Mouse (Mus musculus): ENCODE measurements around the gene Tmem86a.

Tmem86a gene

DNA sequence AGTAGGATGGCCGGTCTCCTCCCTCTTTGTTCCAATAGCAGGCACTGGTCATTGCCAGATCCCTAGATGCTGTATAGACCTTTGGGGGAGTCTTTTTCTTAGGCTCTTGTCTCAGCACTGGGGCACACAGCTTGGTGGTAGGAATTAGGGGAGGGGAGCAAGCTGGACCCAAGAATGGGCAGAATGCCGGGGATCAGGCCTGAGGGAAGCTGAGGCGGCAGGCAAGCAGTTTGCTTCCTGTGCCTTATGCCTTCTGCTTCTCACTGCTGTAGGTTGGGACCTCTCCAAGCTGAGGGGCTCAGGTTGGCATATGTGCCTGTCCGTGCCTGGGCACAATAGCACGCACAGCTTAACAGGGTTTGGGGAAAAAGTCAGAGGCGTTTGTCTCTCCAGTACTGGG is 25.8 kb downstream of the Tmem86a start:
- no peak for DNase-seq (ENCODE audit: low spot score in 2 of 2)

GRCm38 (mm10) chr7:47076729-47077128 is 26.3 kb downstream of the Tmem86a start:
- DNase-seq (ENCODE audit: low spot score in 2 of 2): no peak

- DNase-seq (ENCODE audit: low spot score in 2 of 2): peak in 1 of 2 experiments; percentile 74
These were observed 27.1 kb downstream of the Tmem86a start for GRCm38 (mm10) chr7:47077451-47077850.

GRCm38 (mm10) chr7:47080868-47081267 is 30.5 kb downstream of the Tmem86a start:
- DNase-seq (ENCODE audit: low spot score in 2 of 2): no peak

- DNase-seq (ENCODE audit: low spot score in 2 of 2): peak; percentile 33 to 73
These were observed 30.9 kb downstream of the Tmem86a start for GRCm38 (mm10) chr7:47081277-47081676.

DNA sequence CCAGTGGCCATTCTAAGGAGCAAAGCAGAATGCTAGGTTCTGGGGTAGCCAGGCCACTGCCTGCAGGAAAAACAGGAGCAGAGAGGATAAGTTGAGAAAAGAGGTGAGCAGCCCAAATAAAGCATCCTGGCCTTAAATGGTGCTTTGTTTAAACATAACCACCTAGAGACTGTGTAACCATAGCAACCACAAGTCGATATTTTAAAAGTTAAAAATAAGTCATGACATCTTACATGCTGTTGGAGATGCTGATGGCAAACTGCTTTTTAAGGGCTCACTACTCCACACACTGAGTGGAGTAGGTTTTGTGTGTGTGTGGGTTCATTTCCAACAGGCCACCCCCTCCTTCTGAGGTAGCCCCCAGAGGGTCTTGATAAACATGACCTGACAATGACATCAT is 34.7 kb downstream of the Tmem86a start:
- DNase-seq (ENCODE audit: low spot score in 2 of 2): no peak

GRCm38 (mm10) chr7:47093935-47094334 is 43.5 kb downstream of the Tmem86a start:
- no peak for DNase-seq (ENCODE audit: low spot score in 2 of 2)

DNA sequence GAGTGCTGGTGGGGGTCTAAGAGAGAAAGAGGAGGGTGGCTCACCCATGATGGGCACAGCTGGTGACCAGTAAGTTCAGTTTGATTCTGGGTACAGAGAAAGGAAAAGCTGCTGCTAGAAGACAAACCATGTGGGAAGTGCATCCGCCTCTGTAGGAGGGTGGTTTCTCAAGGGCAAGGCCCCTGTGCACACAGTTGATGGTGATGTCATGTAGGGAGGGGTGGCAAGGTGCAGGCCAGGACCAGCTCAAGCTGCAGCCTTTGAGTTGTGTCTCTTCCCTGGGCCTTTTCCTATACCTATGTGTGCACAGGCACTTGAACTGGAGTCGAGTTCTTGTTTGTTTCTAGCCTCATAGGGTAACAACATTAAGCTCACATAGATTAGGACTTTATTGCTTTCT is 44.6 kb downstream of the Tmem86a start:
- DNase-seq (ENCODE audit: low spot score in 2 of 2): no peak

DNA sequence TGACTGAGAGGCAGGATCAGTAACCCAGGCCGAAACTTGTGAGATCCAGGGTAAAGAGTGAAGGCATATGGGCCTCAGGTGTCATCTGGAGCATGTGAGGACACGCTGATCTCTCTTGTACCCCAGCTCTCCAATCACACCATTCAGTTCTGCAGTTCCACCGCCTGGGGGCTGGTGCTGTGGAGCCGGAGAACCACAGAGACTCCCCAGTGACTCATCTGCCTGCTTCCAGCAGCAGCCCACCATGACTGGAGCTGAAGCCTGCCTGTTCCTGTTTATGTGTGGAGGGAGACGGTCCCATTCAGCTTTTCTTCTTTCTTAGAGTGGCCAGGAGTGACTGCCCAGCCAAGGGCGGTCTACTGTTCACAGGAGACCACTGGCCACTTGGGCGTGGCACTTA is 47.6 kb downstream of the Tmem86a start:
- no peak for DNase-seq (ENCODE audit: low spot score in 2 of 2)

DNA sequence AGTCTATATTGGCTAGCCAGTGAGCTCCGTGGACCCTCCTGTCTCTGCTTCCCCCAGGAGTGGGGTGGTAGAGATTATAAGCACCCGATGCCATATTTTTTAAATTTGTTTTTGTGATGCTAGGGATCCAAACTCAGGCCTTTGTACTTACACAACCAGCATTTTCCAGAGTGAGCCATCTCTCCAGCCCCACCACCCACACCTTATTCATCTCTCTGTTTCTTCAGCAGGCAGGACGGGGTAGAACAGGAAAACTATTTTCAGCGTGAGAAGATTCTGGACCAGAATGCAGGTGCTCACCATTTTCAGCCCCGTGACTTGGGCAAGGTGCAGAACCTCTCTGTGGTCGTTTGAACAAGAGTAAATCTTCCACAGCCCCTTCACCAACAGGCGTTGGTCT is 48.9 kb downstream of the Tmem86a start:
- DNase-seq (ENCODE audit: low spot score in 2 of 2): no peak

GRCm38 (mm10) chr7:47100615-47101014 is 50.2 kb downstream of the Tmem86a start:
- no peak for DNase-seq (ENCODE audit: low spot score in 2 of 2)

DNA sequence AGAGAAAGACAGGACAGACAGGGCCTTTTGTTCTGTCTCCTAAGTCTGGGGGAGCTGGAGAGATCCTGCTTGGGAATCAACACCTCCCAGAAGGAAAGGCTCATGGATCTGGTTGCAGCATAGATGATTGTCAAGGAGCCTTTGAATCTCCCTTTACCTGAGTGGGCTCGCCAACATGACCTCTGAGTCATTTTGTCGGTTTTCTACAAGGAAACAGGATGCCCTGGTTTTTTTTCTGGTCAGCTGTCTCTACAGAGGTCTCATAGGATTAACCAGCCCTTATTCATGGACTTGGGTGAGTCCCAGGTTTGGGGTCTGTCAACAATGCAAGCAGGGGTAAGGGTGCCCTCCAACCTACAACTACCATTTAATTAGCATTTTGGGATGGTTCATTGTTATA is 52.6 kb downstream of the Tmem86a start:
- no peak for DNase-seq (ENCODE audit: low spot score in 2 of 2)

DNA sequence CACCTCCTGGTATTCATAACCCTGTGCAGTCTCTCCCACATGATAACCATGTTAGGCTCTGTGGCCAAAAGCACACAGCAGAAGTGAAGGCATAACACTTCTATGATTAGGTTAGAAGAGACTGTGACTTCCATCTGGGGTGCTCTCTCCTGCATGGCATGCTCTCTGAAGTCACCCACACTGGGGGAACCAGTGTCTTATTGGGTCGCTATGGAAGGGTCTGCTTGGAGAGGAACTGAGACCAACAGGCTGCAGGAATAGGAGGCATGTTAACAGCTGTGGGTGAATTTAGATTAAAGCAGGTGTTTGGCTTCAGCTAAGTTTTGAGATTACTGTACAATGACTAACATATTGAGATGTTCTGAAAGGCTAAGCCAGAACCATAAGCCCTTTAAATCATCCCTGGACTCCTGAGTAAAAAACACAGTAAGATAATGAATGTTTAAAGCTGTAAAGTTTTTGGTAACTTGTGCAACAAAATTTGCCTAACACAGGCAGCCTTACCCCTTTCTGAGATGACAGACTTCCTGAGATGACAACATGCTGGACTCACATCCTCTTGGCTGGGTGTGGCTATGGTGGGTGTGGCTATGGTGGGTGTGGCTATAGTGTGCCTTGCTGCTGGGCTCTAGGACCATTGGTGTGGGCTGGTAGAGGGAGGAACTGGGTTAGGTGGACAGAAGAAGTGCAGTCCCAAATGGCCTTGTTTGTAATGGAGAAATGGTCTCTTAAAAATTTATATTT is 53.4 kb downstream of the Tmem86a start:
- DNase-seq (ENCODE audit: low spot score in 2 of 2): peak in 1 of 2 experiments; percentile 78

Data from spleen, postnatal 10 days (tissue).